Mouse (Mus musculus) CH12.LX (cell line): ENCODE measurements around the gene Ripply2.

ENCODE experiments used
- CTCF ChIP-seq, 2 experiments: IDR thresholded peaks in 1 of 2; conservative IDR thresholded peaks in 1 of 2; 2 replicates each; pipeline ENCODE4 v1.5.1; 2011 to 2012; ENCODE audit warnings: low read depth in 2 of 2, low read length in 2 of 2, improper control_type of control experiment in 1 of 2, inconsistent platforms in 1 of 2, mild to moderate bottlenecking in 1 of 2, moderate library complexity in 1 of 2
- E2F4 ChIP-seq: IDR thresholded peaks from 2 replicates; pipeline ENCODE4 v1.6.1; 2011; ENCODE audit warnings: low read depth, low read length, improper control_type of control experiment; ENCODE audit not compliant: insufficient replicate concordance
- EP300 ChIP-seq: IDR thresholded peaks from 2 replicates; pipeline ENCODE4 v1.6.1; 2011; ENCODE audit warnings: low read length, improper control_type of control experiment
- GABPA ChIP-seq: IDR thresholded peaks from 2 replicates; pipeline ENCODE4 v1.6.1; 2012; ENCODE audit warnings: low read depth, low read length, improper control_type of control experiment, inconsistent platforms; ENCODE audit not compliant: insufficient replicate concordance
- MAX ChIP-seq: IDR thresholded peaks from 2 replicates; pipeline ENCODE4 v1.6.1; 2011; ENCODE audit warnings: low read length, improper control_type of control experiment
- PAX5 ChIP-seq: IDR thresholded peaks from 2 replicates; pipeline ENCODE4 v1.6.1; 2012; ENCODE audit warnings: low read length, inconsistent platforms, mixed read lengths
- TCF12 ChIP-seq: IDR thresholded peaks from 2 replicates; pipeline ENCODE4 v1.6.1; 2014; ENCODE audit warnings: low read depth, mild to moderate bottlenecking, inconsistent platforms, low read length, improper control_type of control experiment
- ZC3H11A ChIP-seq: IDR thresholded peaks from 2 replicates; pipeline ENCODE4 v1.6.1; 2012; ENCODE audit warnings: low read depth, mild to moderate bottlenecking, inconsistent platforms, low read length, improper control_type of control experiment

DNA sequence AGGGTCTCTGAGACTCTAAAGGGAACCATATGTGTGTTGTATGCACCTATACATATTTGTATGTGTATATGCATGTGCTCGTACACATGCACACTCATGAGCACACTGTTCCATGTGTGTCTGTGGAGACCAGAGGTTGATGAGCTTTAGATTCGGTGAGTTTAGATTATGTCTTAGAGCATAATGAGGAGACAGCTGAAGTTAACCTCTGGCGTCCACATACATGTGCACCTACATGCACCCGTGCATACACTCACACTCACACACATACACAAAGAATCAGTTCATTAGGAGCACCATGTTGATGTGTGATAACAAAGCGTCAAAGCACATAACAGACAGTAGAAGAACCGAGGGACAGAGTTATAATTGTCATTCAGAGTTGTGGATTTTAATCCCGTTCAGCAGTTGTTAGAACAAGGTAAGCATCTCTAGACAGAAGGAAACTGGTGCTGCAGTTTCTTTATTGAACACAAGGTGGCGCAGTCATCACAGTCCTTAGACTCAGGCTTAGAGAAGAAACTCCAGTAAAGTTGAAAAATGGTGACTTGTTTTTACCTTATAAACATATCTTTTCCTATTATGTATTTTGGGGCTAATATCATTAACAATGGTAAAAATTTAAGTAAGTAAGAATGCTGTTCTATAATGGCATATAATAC is 12.2 kb downstream of the Ripply2 start:
- TF ChIP-seq ZC3H11A (no peak; the same call in 1 of the 2 replicates), EP300 (no peak), PAX5 (no peak), CTCF (conservative IDR thresholded peaks at IDR 0.05 in 1 of 2, IDR thresholded peaks at IDR 0.05 in 1 of 2; ENCODE audit: low read depth in 2 of 2, low read length in 2 of 2) (peak; percentile 83 to 89), E2F4 (no peak), TCF12 (no peak), MAX (no peak), GABPA (no peak)
